Mouse (Mus musculus) stomach, embryonic 15.5 days (tissue): ENCODE measurements around the gene Ncln. TPM values are rescaled to one million over a fixed set of nuclear protein-coding genes. Genes with fewer than 3 reads are reported as not detected.
A peak's percentile ranks its signal among the peaks of the same experiment; 100 is the strongest.

Experiments
- ATAC-seq: fragments of 200-750 bp; cut with Nextera tagmentation; 2 replicates; pipeline ENCODE4 v1.8.0; 2017; ENCODE audit warnings: low read depth, moderate number of reproducible peaks, moderate TSS enrichment; ENCODE audit not compliant: insufficient read depth, low FRiP score
- H3K27ac ChIP-seq: fragments of 300-500 bp; sonication (generic); 2 replicates; pipeline ENCODE4 v1.5.1; 2015; ENCODE audit warnings: mild to moderate bottlenecking, inconsistent platforms
- H3K27me3 ChIP-seq: fragments of 300-500 bp; sonication (generic); replicated peaks from 2 replicates; pipeline ENCODE4 v1.6.1; 2015; ENCODE audit warnings: inconsistent platforms
- H3K36me3 ChIP-seq: fragments of 300-500 bp; sonication (generic); 2 replicates; pipeline ENCODE4 v1.6.1; 2015; ENCODE audit warnings: inconsistent platforms
- H3K4me1 ChIP-seq: fragments of 300-500 bp; sonication (generic); 2 replicates; pipeline ENCODE4 v1.6.1; 2015; ENCODE audit warnings: inconsistent platforms
- H3K4me2 ChIP-seq: fragments of 300-500 bp; sonication (generic); 2 replicates; pipeline ENCODE4 v1.6.1; 2015; ENCODE audit warnings: mild to moderate bottlenecking, inconsistent platforms
- H3K4me3 ChIP-seq: fragments of 300-500 bp; sonication (generic); replicated peaks from 2 replicates; pipeline ENCODE4 v1.5.1; 2015; ENCODE audit warnings: inconsistent platforms
- H3K9ac ChIP-seq: fragments of 300-500 bp; sonication (generic); 2 replicates; pipeline ENCODE4 v1.6.1; 2015; ENCODE audit warnings: inconsistent platforms
- H3K9me3 ChIP-seq: fragments of 300-500 bp; sonication (generic); 2 replicates; pipeline ENCODE4 v1.6.1; 2016; ENCODE audit warnings: inconsistent platforms
- whole genome bisulfite sequencing: fragments of 180-500 bp; shearing (Covaris S2); methylation state at CpG from one replicate; pipeline ENCODE4 v1.1.7; 2015; 5-methylcytosine and 5-hydroxymethylcytosine counted together
- polyA plus RNA-seq: library from polyadenylated mRNA; unstranded; fragments of >200 nt; fragmentation: Nextera tagmentation; extraction: Ambion mirVana; gene quantifications from 2 replicates; pipeline ENCODE4 v1.2.1, GENCODE M21; 2015

The Ncln gene
- polyA plus RNA-seq, 1 experiment from 2014 or later: 83.9 TPM

- ATAC-seq: no peak
- H3K27ac ChIP-seq: no peak overlapping the region
- peak overlapping the region; percentile 52 for H3K4me2 ChIP-seq
- peaks cover 15% of the 10 kb centered on the region for H3K4me1 ChIP-seq
- no peaks in the 10 kb centered on the region for H3K27me3 ChIP-seq
- WGBS: 27% methylated on average over 4 of the region's 4 CpGs
- peak overlapping the region; percentile 84 for H3K4me3 ChIP-seq
- no peak overlapping the region for H3K9ac ChIP-seq
- H3K36me3 ChIP-seq: peaks cover 14% of the 10 kb centered on the region
- no peaks in the 10 kb centered on the region for H3K9me3 ChIP-seq
Observed at GRCm38 (mm10) chr10:81496969-81497368, 777 bp upstream of the Ncln start.

- under 1% methylated on average over 39 of the region's 41 CpGs for WGBS
- Histone ChIP-seq H3K9ac (peak overlapping the region; percentile 68), H3K9me3 (no peaks in the 10 kb centered on the region), H3K27me3 (no peaks in the 10 kb centered on the region), H3K4me3 (peak overlapping the region; percentile 84), H3K4me2 (peak overlapping the region; percentile 92), H3K36me3 (peaks cover 26% of the 10 kb centered on the region), H3K27ac (peak overlapping the region; percentile 21; the same call in 1 of the 2 replicates), H3K4me1 (peaks cover 15% of the 10 kb centered on the region)
- peak; percentile 12 for ATAC-seq
Observed at GRCm38 (mm10) chr10:81495616-81496263, 452 bp downstream of the Ncln start.

GRCm38 (mm10) chr10:81495151-81495550 lies 1.0 kb downstream of the Ncln start:
- WGBS: 64% methylated on average over 6 of the region's 6 CpGs

GRCm38 (mm10) chr10:81494260-81495041 lies 1.7 kb downstream of the Ncln start:
- 83% methylated on average over 11 of the region's 11 CpGs for WGBS
- H3K4me2 ChIP-seq: peak overlapping the region; percentile 92

More at GRCm38 (mm10) chr10:81495151-81495550, 1.0 kb downstream of the Ncln start:
- Histone ChIP-seq H3K36me3 (peaks cover 31% of the 10 kb centered on the region), H3K4me2 (peak overlapping the region; percentile 92), H3K9ac (peak overlapping the region; percentile 68), H3K27me3 (no peaks in the 10 kb centered on the region), H3K4me3 (peak overlapping the region; percentile 84), H3K9me3 (no peaks in the 10 kb centered on the region), H3K27ac (no peak overlapping the region), H3K4me1 (peaks cover 15% of the 10 kb centered on the region)
- ATAC-seq: no peak

GRCm38 (mm10) chr10:81493601-81494220 lies 2.5 kb downstream of the Ncln start:
- H3K4me1 ChIP-seq: peaks cover 15% of the 10 kb centered on the region
- H3K27me3 ChIP-seq: no peaks in the 10 kb centered on the region
- no peak overlapping the region for H3K9ac ChIP-seq
- H3K27ac ChIP-seq: no peak overlapping the region
- peaks cover 43% of the 10 kb centered on the region for H3K36me3 ChIP-seq
- no peak for ATAC-seq
- no peak overlapping the region for H3K4me2 ChIP-seq
- no peak overlapping the region for H3K4me3 ChIP-seq
- 79% methylated on average over 8 of the region's 8 CpGs for WGBS
- H3K9me3 ChIP-seq: no peaks in the 10 kb centered on the region

More at GRCm38 (mm10) chr10:81494260-81495041, 1.7 kb downstream of the Ncln start:
- Histone ChIP-seq H3K27me3 (no peaks in the 10 kb centered on the region), H3K4me3 (peak overlapping the region; percentile 84; the same call in 1 of the 2 replicates), H3K27ac (no peak overlapping the region), H3K9me3 (no peaks in the 10 kb centered on the region), H3K4me1 (peaks cover 15% of the 10 kb centered on the region), H3K36me3 (peaks cover 38% of the 10 kb centered on the region), H3K9ac (no peak overlapping the region)
- ATAC-seq: no peak

- Histone ChIP-seq H3K9me3 (no peaks in the 10 kb centered on the region), H3K4me1 (peaks cover 15% of the 10 kb centered on the region), H3K4me3 (no peak overlapping the region), H3K27me3 (no peaks in the 10 kb centered on the region), H3K36me3 (peaks cover 49% of the 10 kb centered on the region), H3K4me2 (no peak overlapping the region), H3K27ac (no peak overlapping the region), H3K9ac (no peak overlapping the region)
- ATAC-seq: no peak
- WGBS: 89% methylated on average over 11 of the region's 11 CpGs
Observed at GRCm38 (mm10) chr10:81492606-81493240, 3.5 kb downstream of the Ncln start.

GRCm38 (mm10) chr10:81491018-81491417 lies 5.2 kb downstream of the Ncln start:
- no peak for ATAC-seq
- H3K27me3 ChIP-seq: no peaks in the 10 kb centered on the region
- H3K27ac ChIP-seq: no peak overlapping the region
- peaks cover 15% of the 10 kb centered on the region for H3K4me1 ChIP-seq
- H3K9me3 ChIP-seq: no peaks in the 10 kb centered on the region
- H3K9ac ChIP-seq: no peak overlapping the region
- no peak overlapping the region for H3K4me3 ChIP-seq
- H3K4me2 ChIP-seq: no peak overlapping the region
- WGBS: 93% methylated on average over 9 of the region's 9 CpGs
- H3K36me3 ChIP-seq: peaks cover 57% of the 10 kb centered on the region

GRCm38 (mm10) chr10:81489941-81490340 lies 6.3 kb downstream of the Ncln start:
- Histone ChIP-seq H3K27me3 (no peaks in the 10 kb centered on the region), H3K4me2 (no peak overlapping the region), H3K4me3 (no peak overlapping the region), H3K9me3 (no peaks in the 10 kb centered on the region), H3K4me1 (peaks cover 9% of the 10 kb centered on the region), H3K27ac (no peak overlapping the region), H3K9ac (no peak overlapping the region), H3K36me3 (peaks cover 57% of the 10 kb centered on the region)
- 83% methylated on average over 14 of the region's 14 CpGs for WGBS
- no peak for ATAC-seq

- Histone ChIP-seq H3K27ac (no peak overlapping the region), H3K36me3 (peaks cover 54% of the 10 kb centered on the region), H3K4me1 (no peaks in the 10 kb centered on the region), H3K4me3 (no peak overlapping the region), H3K9ac (no peak overlapping the region), H3K9me3 (no peaks in the 10 kb centered on the region), H3K27me3 (no peaks in the 10 kb centered on the region), H3K4me2 (no peak overlapping the region)
- 84% methylated on average over 11 of the region's 11 CpGs for WGBS
- ATAC-seq: no peak
Observed at GRCm38 (mm10) chr10:81488081-81488480, 8.1 kb downstream of the Ncln start.

GRCm38 (mm10) chr10:81486496-81486895 lies 9.7 kb downstream of the Ncln start:
- WGBS: 83% methylated on average over 10 of the region's 10 CpGs
- Histone ChIP-seq H3K9ac (no peak overlapping the region), H3K4me3 (no peak overlapping the region), H3K27me3 (peaks cover 8% of the 10 kb centered on the region), H3K4me1 (peaks cover 8% of the 10 kb centered on the region; the same call in 1 of the 2 replicates), H3K4me2 (no peak overlapping the region), H3K27ac (no peak overlapping the region), H3K36me3 (peaks cover 38% of the 10 kb centered on the region), H3K9me3 (no peaks in the 10 kb centered on the region)
- no peak for ATAC-seq

- Histone ChIP-seq H3K36me3 (peaks cover 29% of the 10 kb centered on the region), H3K4me1 (peaks cover 8% of the 10 kb centered on the region; the same call in 1 of the 2 replicates), H3K9me3 (no peaks in the 10 kb centered on the region), H3K4me2 (no peak overlapping the region), H3K27me3 (peaks cover 12% of the 10 kb centered on the region), H3K4me3 (no peak overlapping the region), H3K9ac (no peak overlapping the region), H3K27ac (no peak overlapping the region)
- ATAC-seq: no peak
- 67% methylated on average over 7 of the region's 7 CpGs for whole genome bisulfite sequencing
Observed at GRCm38 (mm10) chr10:81485479-81486018, 10.6 kb downstream of the Ncln start.
